Mouse (Mus musculus): ENCODE data around the gene Pink1. TPM values are rescaled to one million over a fixed set of nuclear protein-coding genes. Genes with fewer than 3 reads are reported as not detected.

The Pink1 gene
- polyA plus RNA-seq, 1 experiment from 2014 or later: 17.8 TPM

GRCm38 (mm10) chr4:138278346-138278745 is 47.8 kb downstream of the Pink1 start:
- no peaks in the 10 kb centered on the region for H3K9me3 ChIP-seq (ENCODE audit: control insufficient read depth, low read length)
- H3K4me3 ChIP-seq (ENCODE audit: low read depth, low read length): no peak overlapping the region
- no peak overlapping the region for H3K27ac ChIP-seq (replicated peaks; ENCODE audit: low read depth, low read length)
- no peaks in the 10 kb centered on the region for H3K27me3 ChIP-seq (ENCODE audit: control insufficient read depth, insufficient read depth, low read length)
- 73% methylated on average over 7 of the region's 7 CpGs for WGBS
- ATAC-seq (ENCODE audit: insufficient number of reproducible peaks, low FRiP score, low TSS enrichment, low read depth) (no peak), DNase-seq (ENCODE audit: low spot score) (no peak)
- H3K9ac ChIP-seq (ENCODE audit: low read length): no peak overlapping the region
- no peak overlapping the region for H3K4me2 ChIP-seq (ENCODE audit: low read depth, severe bottlenecking)
- no peaks in the 10 kb centered on the region for H3K36me3 ChIP-seq (ENCODE audit: control insufficient read depth, insufficient read depth, low read length)
- no peaks in the 10 kb centered on the region for H3K4me1 ChIP-seq (ENCODE audit: control insufficient read depth, insufficient read depth, low read length)

GRCm38 (mm10) chr4:138272011-138272997 is 53.8 kb downstream of the Pink1 start:
- no peak overlapping the region for H3K4me3 ChIP-seq (ENCODE audit: low read depth, low read length)
- H3K36me3 ChIP-seq (ENCODE audit: control insufficient read depth, insufficient read depth, low read length): no peaks in the 10 kb centered on the region
- H3K4me2 ChIP-seq (ENCODE audit: low read depth, severe bottlenecking): no peak overlapping the region
- H3K4me1 ChIP-seq (ENCODE audit: control insufficient read depth, insufficient read depth, low read length): no peaks in the 10 kb centered on the region
- H3K27ac ChIP-seq (replicated peaks; ENCODE audit: low read depth, low read length): no peak overlapping the region
- WGBS: 75% methylated on average over 14 of the region's 14 CpGs
- no peak for DNase-seq (ENCODE audit: low spot score)
- no peak for ATAC-seq (ENCODE audit: insufficient number of reproducible peaks, low FRiP score, low TSS enrichment, low read depth)
- H3K27me3 ChIP-seq (ENCODE audit: control insufficient read depth, insufficient read depth, low read length): no peaks in the 10 kb centered on the region
- no peaks in the 10 kb centered on the region for H3K9me3 ChIP-seq (ENCODE audit: control insufficient read depth, low read length)
- H3K9ac ChIP-seq (ENCODE audit: low read length): no peak overlapping the region

GRCm38 (mm10) chr4:138267869-138268268 is 58.2 kb downstream of the Pink1 start:
- Histone ChIP-seq H3K27ac (replicated peaks; ENCODE audit: low read depth, low read length) (no peak overlapping the region), H3K4me3 (ENCODE audit: low read depth, low read length) (no peak overlapping the region), H3K4me1 (ENCODE audit: control insufficient read depth, insufficient read depth, low read length) (no peaks in the 10 kb centered on the region), H3K4me2 (ENCODE audit: low read depth, severe bottlenecking) (no peak overlapping the region), H3K36me3 (ENCODE audit: control insufficient read depth, insufficient read depth, low read length) (no peaks in the 10 kb centered on the region), H3K9me3 (ENCODE audit: control insufficient read depth, low read length) (no peaks in the 10 kb centered on the region), H3K9ac (ENCODE audit: low read length) (no peak overlapping the region), H3K27me3 (ENCODE audit: control insufficient read depth, insufficient read depth, low read length) (peaks cover 7% of the 10 kb centered on the region; the same call in 1 of the 2 replicates)
- WGBS: 91% methylated on average over 10 of the region's 10 CpGs
- DNase-seq (ENCODE audit: low spot score) (no peak), ATAC-seq (ENCODE audit: insufficient number of reproducible peaks, low FRiP score, low TSS enrichment, low read depth) (no peak)

Small RNA genes lying within 50 kb of the gene (microRNA-seq; reads per million reads assigned to microRNA genes)
- gene Gm27646 (not detected), gene Mir7019 (not detected)

Other genes with a start within 250 kb of the Pink1 start
- gene Hp1bp3, start 110.0 kb downstream of the Pink1 start, polyA plus RNA-seq (2014; fragmentation: Nextera tagmentation; extraction: Ambion mirVana): 189 TPM in 2 replicates
- gene Sh2d5, start 75.9 kb downstream of the Pink1 start, polyA plus RNA-seq (2014; fragmentation: Nextera tagmentation; extraction: Ambion mirVana): 1.3 and 1.4 TPM in 2 replicates
- gene Kif17, start 75.9 kb downstream of the Pink1 start, polyA plus RNA-seq (2014; fragmentation: Nextera tagmentation; extraction: Ambion mirVana): 0.68 and 0.70 TPM in 2 replicates
- 258 and 272 TPM in 2 replicates for gene Ddost, start 21.6 kb downstream of the Pink1 start, polyA plus RNA-seq (2014; fragmentation: Nextera tagmentation; extraction: Ambion mirVana)
- 4.1 and 4.5 TPM in 2 replicates for gene Cda, start 41.7 kb upstream of the Pink1 start, polyA plus RNA-seq (2014; fragmentation: Nextera tagmentation; extraction: Ambion mirVana)
- not detected in 2 replicates for gene Fam43b, start 70.2 kb upstream of the Pink1 start, polyA plus RNA-seq (2014; fragmentation: Nextera tagmentation; extraction: Ambion mirVana)
- gene Mul1, start 108.4 kb upstream of the Pink1 start, polyA plus RNA-seq (2014; fragmentation: Nextera tagmentation; extraction: Ambion mirVana): 19.6 and 21.6 TPM in 2 replicates
- gene Camk2n1, start 128.0 kb upstream of the Pink1 start, polyA plus RNA-seq (2014; fragmentation: Nextera tagmentation; extraction: Ambion mirVana): 0.99 and 1.0 TPM in 2 replicates

Measured in limb, embryonic 11.5 days (tissue).